ENCODE assay signal across 10 mouse cellular contexts in genomic region chr15:98971111-98971510, GRCm38 (mm10). TPM values are rescaled to one million over a fixed set of nuclear protein-coding genes. Genes with fewer than 3 reads are reported as not detected.
DNase-seq lines count a peak whose midpoint lies in the region; ATAC-seq and TF ChIP-seq lines count a peak whose summit lies in the region.
"Had no signal": no experiment of that assay in that cellular context is flagged by ENCODE, and none has a peak within 500 bp of the region (broad histone marks: within the 10 kb centered on the region; RNA-seq: fewer than 3 reads in every experiment).

No protein-coding gene starts in this region.

- WGBS in hindbrain, embryonic 11.5 days: 23% methylated on average over 4 of the region's 4 CpGs
- WGBS in neural tube, embryonic 12.5 days: 10% methylated on average over 4 of the region's 4 CpGs
- 52% methylated on average over 4 of the region's 4 CpGs for WGBS in lung, adult 2 months

- H3K36me3 ChIP-seq in hindbrain, embryonic 11.5 days (ENCODE audit: control insufficient read depth, insufficient read depth, low read length): no peaks in the 10 kb centered on the region
- H3K36me3 ChIP-seq in neural tube, embryonic 12.5 days: no peaks in the 10 kb centered on the region

- H3K4me2 ChIP-seq in hindbrain, embryonic 11.5 days (replicated peaks; ENCODE audit: low read depth, low read length): peak overlapping the region; percentile 34
- peak overlapping the region; percentile 51 for H3K4me2 ChIP-seq in neural tube, embryonic 12.5 days (replicated peaks)

- ATAC-seq in hindbrain, embryonic 11.5 days (ENCODE audit: low FRiP score): peak; percentile 28; the same call in 1 of the 2 replicates
- peak; percentile 45; the same call in 1 of the 2 replicates for ATAC-seq in neural tube, embryonic 12.5 days (ENCODE audit: low FRiP score, low read depth)

- no peak for TF ChIP-seq POLR2A in lung, adult 2 months (IDR thresholded peaks at IDR 0.05; ENCODE audit: borderline replicate concordance, extremely low read depth, low read depth, low read length)

- H3K27ac ChIP-seq in hindbrain, embryonic 11.5 days (ENCODE audit: low read depth, low read length): peak overlapping the region; percentile 98
- H3K27ac ChIP-seq in neural tube, embryonic 12.5 days: peak overlapping the region; percentile 95

- TF ChIP-seq CTCF in lung, adult 2 months (IDR thresholded peaks at IDR 0.05; ENCODE audit: insufficient read depth, low read length): no peak

- H3K9ac ChIP-seq in hindbrain, embryonic 11.5 days (ENCODE audit: low read depth, low read length): peak overlapping the region; percentile 44; the same call in 1 of the 2 replicates
- peak overlapping the region; percentile 44 for H3K9ac ChIP-seq in neural tube, embryonic 12.5 days

- H3K27me3 ChIP-seq in hindbrain, embryonic 11.5 days (ENCODE audit: control insufficient read depth, insufficient read depth, low read length): no peaks in the 10 kb centered on the region
- H3K27me3 ChIP-seq in neural tube, embryonic 12.5 days (replicated peaks): no peaks in the 10 kb centered on the region

- peaks cover 19% of the 10 kb centered on the region for H3K4me1 ChIP-seq in hindbrain, embryonic 11.5 days (replicated peaks; ENCODE audit: control insufficient read depth, insufficient read depth, low read length)
- H3K4me1 ChIP-seq in neural tube, embryonic 12.5 days: peaks cover 44% of the 10 kb centered on the region
- H3K4me1 ChIP-seq in lung, adult 2 months (ENCODE audit: control insufficient read depth, insufficient read depth, low read length): no peaks in the 10 kb centered on the region

- H3K4me3 ChIP-seq in hindbrain, embryonic 11.5 days (ENCODE audit: low read depth, low read length): no peak overlapping the region
- H3K4me3 ChIP-seq in neural tube, embryonic 12.5 days: no peak overlapping the region
- no peak overlapping the region for H3K4me3 ChIP-seq in lung, adult 2 months (replicated peaks; ENCODE audit: extremely low read depth, low read depth, low read length)

- H3K9me3 ChIP-seq in hindbrain, embryonic 11.5 days (ENCODE audit: control insufficient read depth, low read length): no peaks in the 10 kb centered on the region
- no peaks in the 10 kb centered on the region for H3K9me3 ChIP-seq in neural tube, embryonic 12.5 days

- peak; percentile 65 to 82 for DNase-seq in layer of hippocampus, adult 18-20 months (ENCODE audit: low spot score in 2 of 2)
- no peak for DNase-seq in layer of hippocampus, postnatal 36 days
- DNase-seq in brain, embryonic 18.5 days (ENCODE audit: low read depth, low spot score): peak; percentile 93
- DNase-seq in hindbrain, embryonic 11.5 days (ENCODE audit: low spot score): peak; percentile 70
- DNase-seq in lung, adult 2 months: no peak
- DNase-seq in cerebellum, adult 11-12 months: no peak
- DNase-seq in T-cell, adult 2 months (ENCODE audit: low spot score): no peak

RNA-seq across cellular contexts. Expression of gene Tuba1a, which starts 17.6 kb away (rescaled TPM):
- total RNA-seq in layer of hippocampus, adult 18-20 months (2021): 100 to 1,000 TPM; 699 to 750 TPM
- total RNA-seq in layer of hippocampus, postnatal 36 days (2021): 100 to 1,000 TPM; 868 to 949 TPM
- 8,897 and 9,833 TPM in 2 replicates for polyA plus RNA-seq in hindbrain, embryonic 11.5 days (2014; fragmentation: Nextera tagmentation; extraction: Ambion mirVana)
- polyA plus RNA-seq in neural tube, embryonic 12.5 days (2016; fragmentation: Nextera tagmentation; extraction: Ambion mirVana): 10,701 and 10,796 TPM in 2 replicates
- 617 and 959 TPM in 2 replicates for polyA plus RNA-seq in lung, adult 2 months (2012; rRNA removed)

RNA-seq across cellular contexts. Expression of gene Gm49450, which starts 17.8 kb away (rescaled TPM):
- total RNA-seq in layer of hippocampus, adult 18-20 months (2021): not detected
- total RNA-seq in layer of hippocampus, postnatal 36 days (2021): not detected
- polyA plus RNA-seq in hindbrain, embryonic 11.5 days (2014; fragmentation: Nextera tagmentation; extraction: Ambion mirVana): not detected in 2 replicates
- not detected in 2 replicates for polyA plus RNA-seq in neural tube, embryonic 12.5 days (2016; fragmentation: Nextera tagmentation; extraction: Ambion mirVana)
- polyA plus RNA-seq in lung, adult 2 months (2012; rRNA removed): 0.17 and 298 TPM in 2 replicates
- total RNA-seq: ES-E14; layer of hippocampus, adult 8-10 months had no signal

RNA-seq across cellular contexts. Expression of gene Tuba1b, which starts 36.7 kb away (rescaled TPM):
- 100 to 1,000 TPM; 448 to 490 TPM for total RNA-seq in layer of hippocampus, adult 18-20 months (2021)
- total RNA-seq in layer of hippocampus, postnatal 36 days (2021): 100 to 1,000 TPM; 469 to 520 TPM
- 1,792 and 1,905 TPM in 2 replicates for polyA plus RNA-seq in hindbrain, embryonic 11.5 days (2014; fragmentation: Nextera tagmentation; extraction: Ambion mirVana)
- polyA plus RNA-seq in neural tube, embryonic 12.5 days (2016; fragmentation: Nextera tagmentation; extraction: Ambion mirVana): 1,299 and 1,329 TPM in 2 replicates
- polyA plus RNA-seq in lung, adult 2 months (2012; rRNA removed): 1,081 and 1,265 TPM in 2 replicates

RNA-seq across cellular contexts. Expression of gene Lmbr1l, which starts 53.1 kb away (rescaled TPM):
- total RNA-seq in layer of hippocampus, adult 18-20 months (2021): 10 to 100 TPM; 13.7 to 14.0 TPM
- 10 to 100 TPM; 16.4 to 22.6 TPM for total RNA-seq in layer of hippocampus, postnatal 36 days (2021)
- polyA plus RNA-seq in hindbrain, embryonic 11.5 days (2014; fragmentation: Nextera tagmentation; extraction: Ambion mirVana): 9.4 and 13.4 TPM in 2 replicates
- 35.9 and 40.0 TPM in 2 replicates for polyA plus RNA-seq in neural tube, embryonic 12.5 days (2016; fragmentation: Nextera tagmentation; extraction: Ambion mirVana)
- polyA plus RNA-seq in lung, adult 2 months (2012; rRNA removed): 56.0 and 72.1 TPM in 2 replicates

RNA-seq across cellular contexts. Expression of gene Tuba1c, which starts 58.6 kb away (rescaled TPM):
- 10 to 100 TPM; 48.9 to 55.6 TPM for total RNA-seq in layer of hippocampus, adult 18-20 months (2021)
- 10 to 100 TPM; 56.8 to 66.3 TPM for total RNA-seq in layer of hippocampus, postnatal 36 days (2021)
- 93.2 and 95.2 TPM in 2 replicates for polyA plus RNA-seq in hindbrain, embryonic 11.5 days (2014; fragmentation: Nextera tagmentation; extraction: Ambion mirVana)
- 62.0 and 64.6 TPM in 2 replicates for polyA plus RNA-seq in neural tube, embryonic 12.5 days (2016; fragmentation: Nextera tagmentation; extraction: Ambion mirVana)
- 72.7 and 91.7 TPM in 2 replicates for polyA plus RNA-seq in lung, adult 2 months (2012; rRNA removed)

Comparison
In these comparisons a context has a peak if more than half of its experiments do, and no peak if none do; other contexts are left out.
1. DNase-seq: peak in layer of hippocampus, adult 18-20 months (2 of 2), brain, embryonic 18.5 days (single experiment) and hindbrain, embryonic 11.5 days (single experiment); none in layer of hippocampus, postnatal 36 days (0 of 2), lung, adult 2 months (single experiment), cerebellum, adult 11-12 months (single experiment) and T-cell, adult 2 months (single experiment).